Mouse (Mus musculus): ENCODE data around the gene Spp2.

DNA sequence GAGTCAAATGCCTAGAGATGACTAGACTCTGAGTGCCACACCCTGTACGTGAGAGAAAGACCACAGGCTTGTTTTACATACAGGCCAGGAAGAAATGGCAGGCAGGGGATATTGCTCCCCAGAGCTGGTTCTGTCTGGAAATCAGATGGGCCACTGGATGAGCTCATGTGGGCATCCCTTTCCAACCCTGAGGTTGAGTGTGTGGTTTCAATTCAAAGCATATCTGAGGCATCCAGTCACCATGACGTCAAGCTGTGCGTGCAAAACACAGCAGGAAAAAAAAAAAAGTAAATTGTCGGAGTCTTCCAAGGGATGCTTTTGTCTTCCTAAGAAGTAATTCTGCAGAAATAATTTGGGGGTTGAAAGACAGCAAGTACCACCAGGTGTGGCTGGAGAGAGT is 45.7 kb upstream of the Spp2 start:
- TF ChIP-seq CTCF (IDR thresholded peaks at IDR 0.05; ENCODE audit: control insufficient read depth, insufficient read depth, insufficient replicate concordance, low read depth, low read length) (no peak), POLR2A (IDR thresholded peaks at IDR 0.05; ENCODE audit: control insufficient read depth, low read depth, low read length) (no peak)
